Mouse (Mus musculus): ENCODE measurements at regions not wholly inside any gene's neighbourhood (a gene's known extent, or its start where the extent isn't known, plus 50 kb on each side); places are given as distances from the start of the nearest gene placed in this dataset.

DNA sequence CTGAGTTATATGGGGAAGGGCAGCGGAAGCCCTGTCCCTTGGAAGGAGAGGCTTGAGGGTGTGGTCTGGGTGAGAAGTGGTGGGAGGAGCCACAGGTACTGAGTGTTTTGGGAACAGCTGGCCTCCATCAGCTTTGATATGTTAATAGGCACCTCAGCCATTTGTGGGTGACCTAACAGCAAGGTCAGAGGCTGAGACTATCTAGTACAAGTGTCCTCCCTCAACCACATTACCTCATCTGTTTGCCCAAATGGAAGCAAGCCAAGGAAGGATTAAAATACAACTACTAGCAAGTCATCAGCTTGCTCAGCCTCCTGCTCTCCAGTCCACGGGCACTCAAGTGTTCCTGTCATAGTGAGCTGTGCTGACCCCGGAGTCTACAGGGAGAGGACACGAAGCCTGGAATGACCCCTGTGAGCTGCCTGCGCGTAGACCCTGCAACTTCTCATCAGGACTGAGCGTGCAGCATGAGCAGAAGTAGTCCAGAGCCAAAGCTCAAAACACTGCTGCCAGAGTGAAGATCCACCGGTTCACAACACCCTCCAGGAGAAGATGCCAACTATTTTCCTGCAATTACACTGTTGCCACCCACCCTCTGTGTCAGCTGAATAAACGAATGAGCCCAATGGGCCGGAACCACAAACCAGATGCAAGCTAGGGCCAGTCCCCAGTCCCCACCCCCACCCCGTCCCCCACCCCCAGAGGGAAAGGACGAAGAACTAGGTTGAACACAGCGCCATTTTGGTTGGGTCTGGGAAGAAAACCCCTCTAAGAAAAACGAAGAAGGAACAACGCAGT, 239.6 kb downstream of the Qk start:
- TF ChIP-seq POLR2A (IDR thresholded peaks at IDR 0.05; ENCODE audit: borderline replicate concordance, extremely low read depth, low read depth, low read length) (no peak), CTCF (IDR thresholded peaks at IDR 0.05; ENCODE audit: insufficient read depth, low read length) (no peak)

All from lung, adult 2 months (tissue).